ENCODE assay signal across 16 mouse cellular contexts in genomic region chr4:125580336-125580735, GRCm38 (mm10).
"Had no signal": no experiment of that assay in that cellular context is flagged by ENCODE, and none has a peak within 500 bp of the region (broad histone marks: within the 10 kb centered on the region; RNA-seq: fewer than 3 reads in every experiment).

No protein-coding gene starts in this region.

- H3K27me3 ChIP-seq: stomach, embryonic 15.5 days had no signal

- DNase-seq: retina, postnatal 1 day; right cerebral cortex, adult 18-20 months; right cerebral cortex, postnatal 14 days; right cerebral cortex, postnatal 25 days; right cerebral cortex, postnatal 4 days; spleen, adult 18-20 months; thymus, adult 18-20 months; thymus, adult 2 months; thymus, postnatal 14 days; thymus, postnatal 25 days; thymus, postnatal 36 days; thymus, postnatal 4 days had no signal

- H3K9me3 ChIP-seq: neural tube, embryonic 13.5 days; neural tube, embryonic 15.5 days; stomach, embryonic 15.5 days had no signal

- H3K36me3 ChIP-seq: neural tube, embryonic 13.5 days; neural tube, embryonic 15.5 days; stomach, embryonic 15.5 days had no signal

- H3K4me3 ChIP-seq: neural tube, embryonic 13.5 days; neural tube, embryonic 15.5 days; stomach, embryonic 15.5 days had no signal

- H3K27ac ChIP-seq: neural tube, embryonic 13.5 days; neural tube, embryonic 15.5 days; stomach, embryonic 15.5 days; stomach, postnatal 0 days had no signal

- H3K4me2 ChIP-seq: neural tube, embryonic 13.5 days; neural tube, embryonic 15.5 days; stomach, embryonic 15.5 days had no signal

- H3K9ac ChIP-seq: neural tube, embryonic 13.5 days; neural tube, embryonic 15.5 days; stomach, embryonic 15.5 days had no signal

- H3K4me1 ChIP-seq: stomach, embryonic 15.5 days had no signal
